Mouse (Mus musculus) hindbrain, embryonic 10.5 days (tissue): ENCODE measurements around the gene Tmem43. TPM values are rescaled to one million over a fixed set of nuclear protein-coding genes. Genes with fewer than 3 reads are reported as not detected.

ENCODE experiments used
- DNase-seq: peaks from one replicate; pipeline ENCODE4 v3.0.0-alpha.2; 2017; ENCODE audit warnings: low spot score
- H3K27ac ChIP-seq: fragments of 300-500 bp; sonication (generic); 2 replicates; pipeline ENCODE4 v1.5.1; 2016; ENCODE audit warnings: mild to moderate bottlenecking, moderate library complexity
- H3K27me3 ChIP-seq: fragments of 300-500 bp; sonication (generic); 2 replicates; pipeline ENCODE4 v1.6.1; 2016; ENCODE audit warnings: mild to moderate bottlenecking; ENCODE audit not compliant: poor library complexity, insufficient read depth, severe bottlenecking
- H3K36me3 ChIP-seq: fragments of 300-500 bp; sonication (generic); 2 replicates; pipeline ENCODE4 v1.6.1; 2016; ENCODE audit warnings: mild to moderate bottlenecking, moderate library complexity
- H3K4me1 ChIP-seq: fragments of 300-500 bp; sonication (generic); replicated peaks from 2 replicates; pipeline ENCODE4 v1.6.1; 2016; ENCODE audit warnings: mild to moderate bottlenecking
- H3K4me3 ChIP-seq: fragments of 300-500 bp; sonication (generic); 2 replicates; pipeline ENCODE4 v1.5.1; 2016; ENCODE audit warnings: mild to moderate bottlenecking, moderate library complexity
- H3K9me3 ChIP-seq: fragments of 300-500 bp; sonication (generic); 2 replicates; pipeline ENCODE4 v1.6.1; 2016; ENCODE audit warnings: mild to moderate bottlenecking, moderate library complexity
- WGBS: fragments of 180-500 bp; shearing (Covaris S2); methylation state at CpG from one replicate; pipeline ENCODE4 v1.1.7; 2016; 5-methylcytosine and 5-hydroxymethylcytosine counted together
- polyA plus RNA-seq: library from polyadenylated mRNA; unstranded; fragments of >200 nt; fragmentation: Nextera tagmentation; extraction: Ambion mirVana; gene quantifications from 2 replicates; pipeline ENCODE4 v1.2.1, GENCODE M21; 2016

Tmem43 gene
- 61.9 and 62.7 TPM in 2 replicates for polyA plus RNA-seq

- H3K4me1 ChIP-seq: peaks cover 29% of the 10 kb centered on the region
- H3K27me3 ChIP-seq: no peaks in the 10 kb centered on the region
- peaks cover 52% of the 10 kb centered on the region for H3K36me3 ChIP-seq
- H3K27ac ChIP-seq: peak within 1 kb of the TSS; percentile 90
- H3K4me3 ChIP-seq: peak within 1 kb of the TSS; percentile 69
- no peaks in the 10 kb centered on the region for H3K9me3 ChIP-seq
- under 1% methylated on average over 74 of the region's 74 CpGs for WGBS
- DNase-seq: peak; percentile 99
Observed at GRCm38 (mm10) chr6:91472868-91473804, at the start of gene Tmem43, which contains the start of gene Chchd4. Gene Tmem43 (plus strand): TSS chr6:91473703. Gene Chchd4 (minus strand): TSS chr6:91473546.

- no peak for DNase-seq
- no peak overlapping the region for H3K4me3 ChIP-seq
- H3K27ac ChIP-seq: no peak overlapping the region
- H3K27me3 ChIP-seq: peaks cover 11% of the 10 kb centered on the region; the same call in 1 of the 2 replicates
- 65% methylated on average over 4 of the region's 4 CpGs for WGBS
- 0 out of 2 replicates have a peak, but pooled peaks cover 4% of the 10 kb centered on the region for H3K4me1 ChIP-seq
- H3K9me3 ChIP-seq: no peaks in the 10 kb centered on the region
- H3K36me3 ChIP-seq: no peaks in the 10 kb centered on the region
Observed at GRCm38 (mm10) chr6:91424151-91424550, 49.4 kb upstream of the Tmem43 start.

- peak; percentile 97 for DNase-seq
- peak overlapping the region; percentile 85 for H3K27ac ChIP-seq
- peaks cover 15% of the 10 kb centered on the region for H3K4me1 ChIP-seq
- no peaks in the 10 kb centered on the region for H3K36me3 ChIP-seq
- peak overlapping the region; percentile 73 for H3K4me3 ChIP-seq
- no peaks in the 10 kb centered on the region for H3K9me3 ChIP-seq
- peaks cover 11% of the 10 kb centered on the region for H3K27me3 ChIP-seq
- WGBS: 2% methylated on average over 30 of the region's 30 CpGs
Observed at GRCm38 (mm10) chr6:91440474-91441144, 32.9 kb upstream of the Tmem43 start.

GRCm38 (mm10) chr6:91441145-91441662 lies 32.3 kb upstream of the Tmem43 start:
- Histone ChIP-seq H3K27me3 (peaks cover 11% of the 10 kb centered on the region), H3K27ac (peak overlapping the region; percentile 85), H3K4me1 (peaks cover 15% of the 10 kb centered on the region), H3K9me3 (no peaks in the 10 kb centered on the region), H3K4me3 (peak overlapping the region; percentile 73), H3K36me3 (no peaks in the 10 kb centered on the region)
- 3% methylated on average over 19 of the region's 19 CpGs for WGBS
- DNase-seq: no peak

GRCm38 (mm10) chr6:91445316-91445715 lies 28.2 kb upstream of the Tmem43 start:
- WGBS: 77% methylated on average over 3 of the region's 3 CpGs
- peaks cover 11% of the 10 kb centered on the region; the same call in 1 of the 2 replicates for H3K27me3 ChIP-seq
- H3K27ac ChIP-seq: no peak overlapping the region
- no peaks in the 10 kb centered on the region for H3K36me3 ChIP-seq
- peaks cover 11% of the 10 kb centered on the region for H3K4me1 ChIP-seq
- H3K9me3 ChIP-seq: no peaks in the 10 kb centered on the region
- DNase-seq: no peak
- no peak overlapping the region for H3K4me3 ChIP-seq

- no peak overlapping the region for H3K27ac ChIP-seq
- no peaks in the 10 kb centered on the region for H3K9me3 ChIP-seq
- H3K27me3 ChIP-seq: peaks cover 11% of the 10 kb centered on the region; the same call in 1 of the 2 replicates
- 66% methylated on average over 3 of the region's 3 CpGs for WGBS
- no peak overlapping the region for H3K4me3 ChIP-seq
- no peak for DNase-seq
- H3K36me3 ChIP-seq: no peaks in the 10 kb centered on the region
- peaks cover 14% of the 10 kb centered on the region; the same call in 1 of the 2 replicates for H3K4me1 ChIP-seq
Observed at GRCm38 (mm10) chr6:91449472-91450225, 23.9 kb upstream of the Tmem43 start.

- WGBS: 55% methylated on average over 1 of the region's 1 CpGs
- no peaks in the 10 kb centered on the region for H3K9me3 ChIP-seq
- H3K4me1 ChIP-seq: peaks cover 14% of the 10 kb centered on the region; the same call in 1 of the 2 replicates
- H3K36me3 ChIP-seq: no peaks in the 10 kb centered on the region
- no peak overlapping the region for H3K27ac ChIP-seq
- H3K4me3 ChIP-seq: no peak overlapping the region
- peak; percentile 7 for DNase-seq
- H3K27me3 ChIP-seq: 0 out of 2 replicates have a peak, but pooled peaks cover 4% of the 10 kb centered on the region
Observed at GRCm38 (mm10) chr6:91452056-91452455, 21.4 kb upstream of the Tmem43 start.

GRCm38 (mm10) chr6:91454546-91454945 lies 19.0 kb upstream of the Tmem43 start:
- H3K4me1 ChIP-seq: peaks cover 14% of the 10 kb centered on the region; the same call in 1 of the 2 replicates
- no peaks in the 10 kb centered on the region for H3K27me3 ChIP-seq
- no peaks in the 10 kb centered on the region for H3K36me3 ChIP-seq
- H3K9me3 ChIP-seq: no peaks in the 10 kb centered on the region
- WGBS: 70% methylated on average over 5 of the region's 5 CpGs
- DNase-seq: no peak
- no peak overlapping the region for H3K27ac ChIP-seq
- no peak overlapping the region for H3K4me3 ChIP-seq

GRCm38 (mm10) chr6:91459471-91459870 lies 14.0 kb upstream of the Tmem43 start:
- DNase-seq: no peak
- no peaks in the 10 kb centered on the region for H3K4me1 ChIP-seq
- peaks cover 20% of the 10 kb centered on the region for H3K36me3 ChIP-seq
- no peak overlapping the region for H3K4me3 ChIP-seq
- 91% methylated on average over 1 of the region's 1 CpGs for WGBS
- H3K9me3 ChIP-seq: no peaks in the 10 kb centered on the region
- H3K27me3 ChIP-seq: no peaks in the 10 kb centered on the region
- H3K27ac ChIP-seq: no peak overlapping the region

- DNase-seq: no peak
- Histone ChIP-seq H3K9me3 (no peaks in the 10 kb centered on the region), H3K4me1 (no peaks in the 10 kb centered on the region), H3K27ac (no peak overlapping the region), H3K27me3 (no peaks in the 10 kb centered on the region), H3K4me3 (no peak overlapping the region), H3K36me3 (peaks cover 78% of the 10 kb centered on the region)
- 90% methylated on average over 2 of the region's 2 CpGs for WGBS
Observed at GRCm38 (mm10) chr6:91465756-91466155, 7.7 kb upstream of the Tmem43 start.

- 90% methylated on average over 1 of the region's 1 CpGs for WGBS
- no peak overlapping the region for H3K4me3 ChIP-seq
- DNase-seq: no peak
- H3K27ac ChIP-seq: no peak overlapping the region
- H3K4me1 ChIP-seq: peaks cover 3% of the 10 kb centered on the region
- no peaks in the 10 kb centered on the region for H3K27me3 ChIP-seq
- peaks cover 78% of the 10 kb centered on the region for H3K36me3 ChIP-seq
- H3K9me3 ChIP-seq: no peaks in the 10 kb centered on the region
Observed at GRCm38 (mm10) chr6:91467106-91467505, 6.4 kb upstream of the Tmem43 start.

- H3K27me3 ChIP-seq: no peaks in the 10 kb centered on the region
- WGBS: 89% methylated on average over 2 of the region's 2 CpGs
- no peak for DNase-seq
- H3K27ac ChIP-seq: no peak overlapping the region
- no peak overlapping the region for H3K4me3 ChIP-seq
- H3K4me1 ChIP-seq: peaks cover 29% of the 10 kb centered on the region
- peaks cover 52% of the 10 kb centered on the region for H3K36me3 ChIP-seq
- no peaks in the 10 kb centered on the region for H3K9me3 ChIP-seq
Observed at GRCm38 (mm10) chr6:91470712-91471111, 2.8 kb upstream of the Tmem43 start.
